In genomic region chr5:66082229-66082572, GRCm38 (mm10) we compare ENCODE assay signal across 13 mouse cellular contexts.
DNase-seq lines count a peak whose midpoint lies in the region; ATAC-seq and TF ChIP-seq lines count a peak whose summit lies in the region.
"Had no signal": no experiment of that assay in that cellular context is flagged by ENCODE, and none has a peak within 500 bp of the region (broad histone marks: within the 10 kb centered on the region; RNA-seq: fewer than 3 reads in every experiment).

No protein-coding gene starts in this region.

- H3K4me3 ChIP-seq in kidney, embryonic 14.5 days (ENCODE audit: low read length) = no peak overlapping the region
- H3K4me3 ChIP-seq in lung, adult 2 months (replicated peaks; ENCODE audit: extremely low read depth, low read depth, low read length) = no peak overlapping the region
- H3K4me3 ChIP-seq: hindbrain, embryonic 10.5 days; left cerebral cortex, adult 2 months; midbrain, embryonic 15.5 days had no signal

- intact Hi-C loops in gastrocnemius, postnatal 14 days (cut with DNase I; ENCODE audit: low total_unique reads) = no loop called here

- TF ChIP-seq CTCF in lung, adult 2 months (IDR thresholded peaks at IDR 0.05; ENCODE audit: insufficient read depth, low read length) = no peak

- H3K4me1 ChIP-seq in kidney, embryonic 14.5 days (ENCODE audit: control insufficient read depth, insufficient read depth, low read length) = peaks cover 9% of the 10 kb centered on the region; the same call in 1 of the 2 replicates
- H3K4me1 ChIP-seq in lung, adult 2 months (ENCODE audit: control insufficient read depth, insufficient read depth, low read length) = peaks cover 4% of the 10 kb centered on the region
- H3K4me1 ChIP-seq: midbrain, embryonic 15.5 days had no signal

- no peaks in the 10 kb centered on the region for H3K9me3 ChIP-seq in kidney, embryonic 14.5 days (ENCODE audit: control insufficient read depth, low read length)
- H3K9me3 ChIP-seq: hindbrain, embryonic 10.5 days; midbrain, embryonic 15.5 days had no signal

- ATAC-seq in kidney, embryonic 14.5 days (ENCODE audit: low FRiP score, low TSS enrichment) = no peak
- no peak for ATAC-seq in megakaryocyte-erythroid progenitor cell, adult 5-6 weeks (replicated peaks; ENCODE audit: low FRiP score, low TSS enrichment, poor library complexity, severe bottlenecking)
- ATAC-seq: midbrain, embryonic 15.5 days had no signal

- H3K9ac ChIP-seq in kidney, embryonic 14.5 days (ENCODE audit: low read depth, low read length) = no peak overlapping the region
- H3K9ac ChIP-seq: midbrain, embryonic 15.5 days had no signal

- TF ChIP-seq POLR2A in lung, adult 2 months (IDR thresholded peaks at IDR 0.05; ENCODE audit: borderline replicate concordance, extremely low read depth, low read depth, low read length) = no peak

- no peaks in the 10 kb centered on the region for H3K27me3 ChIP-seq in kidney, embryonic 14.5 days (ENCODE audit: control insufficient read depth, insufficient read depth, low read length)
- H3K27me3 ChIP-seq: midbrain, embryonic 15.5 days had no signal

- DNase-seq in urinary bladder, postnatal 14 days (ENCODE audit: low spot score) = peak; percentile 69
- DNase-seq in urinary bladder, postnatal 10 days (ENCODE audit: low spot score) = no peak
- peak; percentile 51 for DNase-seq in lung, adult 2 months
- peak; percentile 86 for DNase-seq in yolk sac, embryonic 10.5 days (ENCODE audit: low spot score)
- DNase-seq in gastrocnemius, postnatal 14 days = no peak
- DNase-seq in frontal cortex, postnatal 10 days (ENCODE audit: low spot score in 2 of 2) = no peak
- DNase-seq: gastrocnemius, postnatal 10 days; thymus, adult 18-20 months had no signal

- H3K27ac ChIP-seq in kidney, embryonic 14.5 days (ENCODE audit: low read depth, low read length) = peak overlapping the region; percentile 84
- H3K27ac ChIP-seq: hindbrain, embryonic 10.5 days; left cerebral cortex, adult 2 months; midbrain, embryonic 15.5 days had no signal

- no peaks in the 10 kb centered on the region for H3K36me3 ChIP-seq in kidney, embryonic 14.5 days (ENCODE audit: control insufficient read depth, insufficient read depth, low read length)
- H3K36me3 ChIP-seq: hindbrain, embryonic 10.5 days; midbrain, embryonic 15.5 days had no signal

- H3K4me2 ChIP-seq in kidney, embryonic 14.5 days (replicated peaks; ENCODE audit: low read depth, low read length) = no peak overlapping the region
- H3K4me2 ChIP-seq: midbrain, embryonic 15.5 days had no signal

- WGBS in kidney, embryonic 14.5 days = 66% methylated on average over 11 of the region's 11 CpGs
- WGBS in lung, adult 2 months = 64% methylated on average over 11 of the region's 11 CpGs

Comparison
In these comparisons a context has a peak if more than half of its experiments do, and no peak if none do; other contexts are left out.
1. DNase-seq: peak in urinary bladder, postnatal 14 days (single experiment), lung, adult 2 months (single experiment) and yolk sac, embryonic 10.5 days (single experiment); none in urinary bladder, postnatal 10 days (single experiment), gastrocnemius, postnatal 14 days (single experiment) and frontal cortex, postnatal 10 days (0 of 2).